Mouse (Mus musculus) regulatory T cell (primary cell): ENCODE measurements around the gene Nudt7.

Source experiments
- in situ Hi-C: fragments of 300-600 bp; cut with MboI, MseI; formaldehyde crosslinking; loops from one replicate; pipeline ENCODE4 v1.15.1; 2025; ENCODE audit warnings: high pct_unique_total_duplicates

The Nudt7 gene

DNA sequence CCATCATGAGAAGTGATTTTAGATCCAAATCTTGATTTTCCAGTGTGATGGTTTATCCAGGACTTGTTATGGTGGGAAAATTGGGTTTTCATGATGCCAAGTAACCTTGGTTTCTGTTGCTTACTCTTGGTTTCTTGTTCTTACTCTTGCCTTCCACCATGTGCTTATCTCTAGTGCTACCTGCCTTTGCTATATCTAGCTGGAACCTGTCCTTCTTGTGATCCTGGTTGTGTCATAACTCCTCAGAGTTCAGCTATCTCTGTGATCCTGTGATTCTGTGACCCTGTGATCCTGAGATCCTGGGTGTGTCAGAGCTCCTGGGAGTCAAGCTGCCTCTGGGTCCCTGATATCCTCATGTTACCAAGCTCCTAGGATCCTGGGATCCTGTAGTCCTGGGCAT, 8.8 kb downstream of the Nudt7 start:
- in situ Hi-C loops = no loop called here

DNA sequence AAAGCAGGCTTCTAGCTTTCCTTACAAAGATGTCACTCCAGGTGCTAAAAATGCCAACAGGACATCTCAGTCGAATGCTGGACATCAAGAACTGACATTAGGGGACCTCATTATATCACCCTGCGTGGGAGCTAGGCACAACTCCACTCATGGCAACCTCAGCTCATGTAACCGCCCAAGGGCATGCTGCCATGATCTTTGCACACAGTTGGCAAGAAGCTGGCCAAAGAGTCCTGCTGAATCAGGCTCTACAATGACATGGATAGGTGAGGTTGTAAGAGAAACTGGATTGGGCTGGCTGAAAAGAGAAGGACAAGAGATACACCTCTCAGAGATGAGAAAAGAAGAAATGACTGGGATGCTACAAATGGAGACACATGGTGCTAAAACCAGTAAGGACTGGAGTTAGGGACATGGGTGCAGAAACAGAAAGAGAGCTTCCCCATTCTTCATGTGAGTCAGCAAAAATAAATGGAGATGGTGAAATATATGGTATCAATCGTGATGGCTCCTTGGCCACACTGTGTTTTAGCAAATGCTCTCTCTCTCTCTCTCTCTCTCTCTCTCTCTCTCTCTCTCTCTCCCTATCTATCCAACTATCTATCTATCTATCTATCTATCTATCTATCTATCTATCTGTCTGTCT, 10.4 kb downstream of the Nudt7 start:
- in situ Hi-C loops = no loop called here

DNA sequence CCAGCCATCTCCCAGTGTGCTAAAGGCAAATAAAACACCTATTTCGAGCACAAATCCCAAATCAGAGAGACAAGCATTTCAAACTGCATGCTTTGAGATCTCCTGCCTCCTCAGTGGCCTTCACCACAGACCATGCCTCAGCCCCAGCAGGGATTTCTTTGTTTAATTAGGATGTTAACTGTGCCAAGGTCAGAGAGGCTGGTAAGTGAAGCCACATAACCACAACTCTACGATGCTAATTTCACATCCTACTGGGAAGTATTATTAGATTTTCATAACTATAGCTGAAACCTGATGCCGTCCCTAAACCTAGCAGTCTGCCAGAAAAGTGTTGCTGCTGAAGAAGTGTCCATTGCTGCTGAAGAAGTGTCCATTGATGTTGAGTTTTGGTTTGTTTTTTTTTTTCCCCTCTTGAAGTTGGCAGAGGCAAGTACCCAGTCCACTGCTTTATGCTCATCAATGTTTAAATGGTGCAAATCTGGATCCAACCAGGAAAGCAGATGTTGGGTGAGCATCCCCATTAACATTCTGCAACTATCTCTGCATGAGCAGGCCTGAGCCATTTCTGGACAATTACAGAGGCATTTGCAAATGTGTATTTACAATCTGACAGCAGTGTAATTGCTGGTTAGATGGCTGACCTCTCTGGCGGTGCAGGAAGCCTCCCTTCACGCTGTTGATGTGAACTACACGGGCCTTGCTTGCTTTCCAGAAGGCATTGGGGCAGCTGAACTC, 20.1 kb downstream of the Nudt7 start:
- in situ Hi-C loops = no loop called here

DNA sequence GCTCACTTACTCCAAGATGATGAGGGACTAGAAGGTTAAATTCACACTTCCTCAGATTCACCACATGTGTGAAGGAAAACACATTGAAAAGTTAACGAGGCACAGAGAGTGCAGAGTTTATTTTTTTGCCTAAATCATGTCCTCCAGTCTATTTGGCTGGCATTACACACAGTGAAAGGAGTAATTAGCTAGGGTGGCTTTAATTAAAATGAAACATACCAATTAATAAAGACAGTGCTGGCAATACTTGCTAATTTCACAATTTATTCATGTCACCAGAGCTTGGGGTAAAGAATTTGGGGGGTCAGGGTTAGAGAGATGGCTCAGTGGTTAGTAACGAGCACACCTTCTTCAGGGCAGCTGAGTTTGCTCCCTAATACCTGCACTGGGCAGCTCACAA, 25.2 kb downstream of the Nudt7 start:
- in situ Hi-C loops = no loop called here

DNA sequence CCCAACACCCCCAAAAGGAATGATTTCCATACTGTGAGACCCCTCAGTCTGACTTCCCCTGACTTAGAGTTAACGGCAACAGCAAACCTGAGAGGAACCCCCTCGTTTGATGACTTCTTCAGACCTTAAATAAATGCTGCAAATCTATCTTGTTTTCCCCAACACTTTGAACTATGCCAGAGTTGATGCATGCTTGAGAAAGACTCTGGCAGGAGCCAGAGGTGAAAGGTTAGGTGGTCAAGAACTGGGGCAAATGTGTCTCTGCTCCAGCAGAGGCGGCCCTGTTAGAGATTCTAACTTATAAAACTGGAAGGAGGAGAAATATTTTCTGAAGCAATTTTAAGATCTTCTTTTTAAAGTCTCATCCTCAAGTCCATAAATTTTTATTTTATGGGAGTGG, 26.3 kb downstream of the Nudt7 start:
- in situ Hi-C loops = no loop called here

DNA sequence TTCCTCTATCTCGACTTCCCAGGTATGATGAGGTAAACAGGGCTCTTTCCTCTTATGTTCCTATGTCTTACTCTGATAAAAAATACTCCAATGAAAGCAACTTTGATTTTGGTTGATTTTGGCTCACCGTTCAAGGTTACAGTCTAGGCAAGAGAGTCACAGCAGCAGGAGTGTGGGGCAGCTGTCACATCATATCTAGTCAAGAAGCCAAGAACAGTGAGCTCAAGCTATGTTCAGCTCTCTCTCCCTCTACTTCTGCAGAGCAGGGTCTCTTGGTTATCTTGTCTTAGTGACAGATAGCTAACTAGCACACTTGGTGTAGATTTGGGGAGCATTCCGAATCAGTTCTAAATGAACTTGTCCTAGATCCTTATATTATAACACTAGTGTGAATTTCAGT, 30.5 kb downstream of the Nudt7 start:
- in situ Hi-C loops = no loop called here

DNA sequence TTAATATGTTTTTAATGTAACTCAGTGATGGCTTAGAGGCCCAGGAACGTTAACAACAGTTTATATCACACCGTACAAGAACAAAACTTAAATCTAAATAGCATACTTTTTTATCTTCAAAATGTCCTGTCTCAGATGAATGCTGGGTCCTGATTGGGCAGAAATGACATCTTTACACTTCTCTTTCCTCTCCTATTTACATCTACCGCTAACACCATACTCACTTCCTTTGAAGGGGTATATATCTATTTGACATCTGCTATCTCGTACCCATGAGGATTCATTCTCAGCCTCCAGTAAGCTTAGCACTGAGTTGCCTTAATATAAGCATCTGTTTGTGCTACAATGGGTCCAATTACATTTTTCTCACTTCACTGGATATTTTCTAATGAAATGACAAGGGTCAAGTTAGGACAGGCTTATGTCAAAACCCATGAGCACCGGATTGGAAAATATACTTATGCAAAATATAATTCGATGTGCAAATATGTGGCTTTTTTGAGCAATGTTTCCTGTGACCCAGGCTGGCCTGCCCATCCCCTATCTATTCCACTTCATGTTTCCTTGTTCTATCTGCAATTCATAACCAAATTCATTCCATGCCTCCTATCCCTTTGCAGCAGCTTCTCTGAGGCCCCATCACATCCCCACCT, 31.2 kb downstream of the Nudt7 start:
- in situ Hi-C loops = no loop called here

DNA sequence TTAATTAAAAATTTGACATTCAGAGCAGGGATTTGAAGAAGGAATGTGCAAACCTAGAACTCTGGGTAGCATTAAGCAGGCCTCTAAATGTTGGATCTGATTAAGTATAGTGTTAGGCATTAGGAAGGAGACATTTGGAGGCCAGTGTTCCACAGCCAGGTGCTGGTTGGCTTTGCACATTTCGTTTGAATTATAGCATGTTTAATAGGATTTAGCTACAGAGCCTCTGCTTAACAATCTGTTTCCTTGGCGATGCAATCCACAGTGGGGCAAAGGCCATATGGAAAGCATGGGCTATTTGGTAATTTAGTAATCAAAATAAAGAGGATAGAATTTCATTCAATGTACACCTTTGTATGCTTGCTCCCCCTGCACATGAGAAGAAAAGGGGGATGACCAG, 32.4 kb downstream of the Nudt7 start:
- in situ Hi-C loops = no loop called here

DNA sequence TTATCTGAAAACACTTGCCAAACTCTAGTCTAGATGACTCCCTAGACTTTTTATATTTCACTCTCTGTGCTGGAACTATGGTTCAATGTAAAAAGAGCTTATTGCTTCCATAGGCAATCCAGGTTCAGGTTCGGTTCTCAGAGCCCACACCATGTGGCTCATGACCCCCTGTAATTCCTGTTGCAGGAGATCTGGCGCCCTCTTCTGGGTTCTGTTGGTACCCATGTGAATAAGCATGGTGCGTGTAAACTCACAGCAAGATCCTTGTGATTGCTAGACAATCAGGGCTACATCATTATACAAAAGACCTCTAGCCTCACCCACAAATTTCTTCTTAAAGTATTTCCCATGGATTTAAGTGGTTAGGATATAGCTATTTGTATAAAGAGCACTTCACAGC, 43.4 kb downstream of the Nudt7 start:
- in situ Hi-C loops = no loop called here

DNA sequence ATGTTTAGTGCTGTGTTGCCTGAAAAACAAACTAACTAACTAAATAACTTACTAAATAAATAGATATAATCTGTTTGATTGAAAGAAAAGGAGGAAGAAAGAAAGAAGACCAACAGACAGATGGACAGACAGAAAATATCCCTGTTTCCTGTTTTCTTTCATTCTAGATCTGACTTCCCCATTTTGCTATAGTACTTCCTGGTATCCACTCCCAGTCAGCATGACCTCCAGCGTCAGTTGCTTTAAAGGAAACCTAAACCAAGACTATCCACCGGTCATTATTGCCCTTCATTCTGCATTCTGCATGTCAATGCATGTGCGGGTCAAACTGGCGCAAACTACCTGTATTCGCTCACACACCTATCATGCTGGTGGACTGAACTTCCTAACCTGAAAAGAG, 60.0 kb downstream of the Nudt7 start:
- in situ Hi-C loops = loop anchor here (10.0 kb wide), 1 partner anchor 1071 kb away; no protein-coding TSS in a partner anchor

DNA sequence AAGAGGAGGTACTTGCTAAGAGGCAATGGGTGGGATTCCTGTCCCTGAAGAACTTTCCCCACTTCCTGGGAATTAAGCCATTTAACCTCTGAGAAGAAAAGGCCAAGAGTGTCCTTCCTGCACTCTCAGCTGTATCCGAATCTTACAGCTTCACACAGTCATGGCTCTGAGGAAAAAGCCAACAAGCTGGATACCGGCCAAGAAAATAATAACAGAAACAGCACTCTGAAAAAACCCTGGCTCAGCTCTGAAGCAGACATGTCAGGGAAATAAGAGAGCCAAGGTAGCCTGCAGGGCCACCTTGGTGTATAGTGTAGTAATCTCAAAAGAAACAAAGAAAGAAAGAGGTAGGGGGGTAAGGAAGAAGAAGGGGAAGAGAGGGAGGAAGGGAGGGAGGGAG, 65.6 kb downstream of the Nudt7 start:
- in situ Hi-C loops = loop anchor here (10.0 kb wide), 1 partner anchor 1066 kb away; no protein-coding TSS in a partner anchor
